Mouse (Mus musculus) left cerebral cortex, postnatal 4 days (tissue): ENCODE measurements around the gene Ssxb3. TPM values are rescaled to one million over a fixed set of nuclear protein-coding genes. Genes with fewer than 3 reads are reported as not detected.
"Not testable (repeated sequence)": the region's sequence is repeated elsewhere in the genome, so short reads cannot be mapped to it uniquely, and the experiment has no call there.

Source experiments
- DNase-seq: peaks from one replicate; pipeline ENCODE4 v3.0.0-alpha.2; 2022
- intact Hi-C: fragments of 180-260 bp; cut with DNase I; formaldehyde crosslinking; loops from one replicate; pipeline ENCODE4 v1.15.1; 2025
- total RNA-seq, 2 experiments: library from RNA; stranded (reverse); gene quantifications; 2 replicates each; pipeline ENCODE4 v1.2.3; 2021

Gene Ssxb3
- total RNA-seq = not detected

DNA sequence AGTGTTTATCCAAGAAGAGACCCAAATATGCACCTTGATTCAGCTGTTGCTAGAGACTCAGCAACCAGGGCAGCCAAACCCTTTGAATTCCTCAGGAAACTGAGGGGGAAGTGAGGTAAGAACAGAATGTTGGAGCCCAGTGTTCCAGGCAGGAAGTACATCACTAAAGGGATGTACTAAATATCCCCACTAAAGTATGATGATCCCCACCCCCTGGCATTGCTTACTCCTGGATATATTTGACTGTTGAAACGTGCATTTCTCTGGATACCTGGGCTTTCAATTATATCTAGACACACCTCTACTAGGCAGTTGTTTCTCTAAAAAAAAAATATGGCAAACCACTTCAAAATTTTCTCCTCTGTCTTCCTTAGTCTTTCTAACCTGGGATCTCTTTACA is at the start of gene Ssxb3:
Ssxb3 (minus strand) TSS at position 101 of the 400 bp plus-strand sequence.
- intact Hi-C loops, DNase-seq: not testable (repeated sequence)

DNA sequence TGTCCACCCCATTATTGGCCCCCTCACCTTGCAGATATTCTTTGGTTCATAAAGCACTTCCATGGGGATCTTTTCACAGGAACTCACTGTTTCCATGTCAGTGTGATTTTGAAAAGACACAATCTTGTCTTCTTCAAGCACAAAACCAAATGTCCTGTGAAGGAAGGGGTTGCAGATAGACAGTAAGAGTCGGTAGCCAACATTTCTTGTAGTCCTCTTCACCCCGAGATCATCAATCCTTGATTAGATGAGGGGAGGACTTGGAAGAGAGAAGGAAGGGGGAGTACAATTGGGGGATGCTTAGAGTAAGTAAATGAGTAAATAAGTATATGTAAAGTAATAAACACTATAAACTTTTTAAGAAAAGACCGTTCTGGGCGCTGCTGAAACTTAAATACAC is 43.5 kb downstream of the Ssxb3 start, which contains the start of gene Ssxb6:
Ssxb6 (minus strand) TSS at position 101 of the 400 bp plus-strand sequence.
- DNase-seq = not testable (repeated sequence)
- intact Hi-C loops = loop anchor here (10.0 kb wide), 1 partner anchor 127 kb away; no protein-coding TSS in a partner anchor

Other genes with a start within 250 kb of the Ssxb3 start
- gene Ssxb9, start 224.8 kb downstream of the Ssxb3 start, total RNA-seq = not detected
- gene Ssxb1, start 178.5 kb downstream of the Ssxb3 start, total RNA-seq = not detected
- gene Ssxb2, start 130.1 kb downstream of the Ssxb3 start, total RNA-seq = not detected
- gene Gm14459, start 66.9 kb downstream of the Ssxb3 start, total RNA-seq = not detected
- not detected for gene Ssxb6, start 43.6 kb downstream of the Ssxb3 start, total RNA-seq
- gene Ssxb8, start 99.0 kb upstream of the Ssxb3 start, total RNA-seq = not detected
- gene Ssx9, start 156.6 kb upstream of the Ssxb3 start, total RNA-seq = not detected
- not detected for gene Ssxb5, start 211.9 kb upstream of the Ssxb3 start, total RNA-seq